8 mouse cellular contexts compared by ENCODE assay signal in genomic region chr17:71474128-71474527, GRCm38 (mm10). TPM values are rescaled to one million over a fixed set of nuclear protein-coding genes. Genes with fewer than 3 reads are reported as not detected.
DNase-seq lines count a peak whose midpoint lies in the region; ATAC-seq and TF ChIP-seq lines count a peak whose summit lies in the region.

No protein-coding gene starts in this region.

- no peak for TF ChIP-seq CTCF in intestine, postnatal 0 days (IDR thresholded peaks at IDR 0.05; ENCODE audit: low read depth)

- no peaks in the 10 kb centered on the region for H3K36me3 ChIP-seq in intestine, postnatal 0 days (ENCODE audit: control insufficient read depth, insufficient read depth)
- H3K36me3 ChIP-seq in stomach, embryonic 14.5 days (ENCODE audit: control insufficient read depth, insufficient read depth, low read length): no peaks in the 10 kb centered on the region

- WGBS in intestine, postnatal 0 days: 11% methylated on average over 8 of the region's 8 CpGs
- WGBS in stomach, embryonic 14.5 days: 12% methylated on average over 8 of the region's 8 CpGs

- intact Hi-C loops in left cerebral cortex, postnatal 36 days (cut with DNase I): loop anchor here (2.0 kb wide), 1 partner anchor 53 kb away; the partner anchor contains the start of gene Ndc80

- H3K4me2 ChIP-seq in intestine, postnatal 0 days (replicated peaks; ENCODE audit: low read depth): peak overlapping the region; percentile 92
- H3K4me2 ChIP-seq in stomach, embryonic 14.5 days (replicated peaks; ENCODE audit: low read depth, low read length): peak overlapping the region; percentile 64

- peak; percentile 34 for DNase-seq in embryo, embryonic 10.5 days (ENCODE audit: low spot score)
- no peak for DNase-seq in embryo, embryonic 10 days (ENCODE audit: low spot score)
- DNase-seq in thymus, postnatal 14 days: peak; percentile 21
- DNase-seq in thymus, adult 18-20 months: no peak
- no peak for DNase-seq in adrenal gland, postnatal 10 days
- no peak for DNase-seq in left cerebral cortex, postnatal 36 days (ENCODE audit: low spot score in 2 of 2)

- 0 out of 2 replicates have a peak, but pooled peaks cover 3% of the 10 kb centered on the region for H3K4me1 ChIP-seq in intestine, postnatal 0 days (replicated peaks; ENCODE audit: control insufficient read depth, insufficient read depth, low read length)
- peaks cover 13% of the 10 kb centered on the region for H3K4me1 ChIP-seq in stomach, embryonic 14.5 days (ENCODE audit: control insufficient read depth, insufficient read depth, low read length)

- peak overlapping the region; percentile 92 for H3K4me3 ChIP-seq in intestine, postnatal 0 days (ENCODE audit: low read depth, low read length)
- peak overlapping the region; percentile 92 for H3K4me3 ChIP-seq in stomach, embryonic 14.5 days (ENCODE audit: low read depth, low read length)

- no peak for ATAC-seq in intestine, postnatal 0 days
- ATAC-seq in stomach, embryonic 14.5 days (ENCODE audit: insufficient number of reproducible peaks, insufficient read depth, low FRiP score, low read depth): no peak

- no peaks in the 10 kb centered on the region for H3K27me3 ChIP-seq in intestine, postnatal 0 days (replicated peaks; ENCODE audit: control insufficient read depth, insufficient read depth, low read length)
- H3K27me3 ChIP-seq in stomach, embryonic 14.5 days (ENCODE audit: control insufficient read depth, insufficient read depth, low read length): no peaks in the 10 kb centered on the region

- H3K9ac ChIP-seq in intestine, postnatal 0 days (ENCODE audit: low read depth, low read length): peak overlapping the region; percentile 87
- H3K9ac ChIP-seq in stomach, embryonic 14.5 days (replicated peaks; ENCODE audit: low read depth, low read length): peak overlapping the region; percentile 90

- H3K9me3 ChIP-seq in intestine, postnatal 0 days (ENCODE audit: control insufficient read depth): no peaks in the 10 kb centered on the region
- H3K9me3 ChIP-seq in stomach, embryonic 14.5 days (ENCODE audit: control insufficient read depth, low read depth, low read length): no peaks in the 10 kb centered on the region

- H3K27ac ChIP-seq in intestine, postnatal 0 days (ENCODE audit: low read depth, low read length): no peak overlapping the region
- H3K27ac ChIP-seq in stomach, embryonic 14.5 days (ENCODE audit: low read length): peak overlapping the region; percentile 99; the same call in 1 of the 2 replicates

RNA-seq across cellular contexts. Expression of gene Smchd1, which starts 1.0 kb away (rescaled TPM):
- polyA plus RNA-seq in intestine, postnatal 0 days (2015; fragmentation: Nextera tagmentation; extraction: Ambion mirVana): 25.6 and 26.6 TPM in 2 replicates
- 107 and 112 TPM in 2 replicates for polyA plus RNA-seq in stomach, embryonic 14.5 days (2014; fragmentation: Nextera tagmentation; extraction: Ambion mirVana)
- 10 to 100 TPM; 32.9 to 43.5 TPM for total RNA-seq in adrenal gland, postnatal 10 days (2021)
- total RNA-seq in left cerebral cortex, postnatal 36 days (2021): 10 to 100 TPM; 28.5 to 37.2 TPM

RNA-seq across cellular contexts. Expression of gene Gm4707, which starts 14.4 kb away (rescaled TPM):
- 0.40 and 0.54 TPM in 2 replicates for polyA plus RNA-seq in intestine, postnatal 0 days (2015; fragmentation: Nextera tagmentation; extraction: Ambion mirVana)
- polyA plus RNA-seq in stomach, embryonic 14.5 days (2014; fragmentation: Nextera tagmentation; extraction: Ambion mirVana): 4.4 and 5.2 TPM in 2 replicates
- total RNA-seq in adrenal gland, postnatal 10 days (2021): 1 to 10 TPM; 1.7 to 3.3 TPM
- total RNA-seq in left cerebral cortex, postnatal 36 days (2021): 1 to 10 TPM; 2.6 to 3.1 TPM

RNA-seq across cellular contexts. Expression of gene Ndc80, which starts 52.5 kb away (rescaled TPM):
- polyA plus RNA-seq in intestine, postnatal 0 days (2015; fragmentation: Nextera tagmentation; extraction: Ambion mirVana): 8.8 and 10.0 TPM in 2 replicates
- 42.9 and 44.4 TPM in 2 replicates for polyA plus RNA-seq in stomach, embryonic 14.5 days (2014; fragmentation: Nextera tagmentation; extraction: Ambion mirVana)
- total RNA-seq in adrenal gland, postnatal 10 days (2021): 10 to 100 TPM in 1 of 2 experiments, 1 to 10 TPM in 1; 9.4 to 11.9 TPM
- total RNA-seq in left cerebral cortex, postnatal 36 days (2021): under 1 TPM; 0.49 to 0.57 TPM

Comparison
In these comparisons a context has a peak if more than half of its experiments do, and no peak if none do; other contexts are left out.
1. DNase-seq: peak in embryo, embryonic 10.5 days (single experiment) and thymus, postnatal 14 days (single experiment); none in embryo, embryonic 10 days (single experiment), thymus, adult 18-20 months (0 of 2), adrenal gland, postnatal 10 days (single experiment) and left cerebral cortex, postnatal 36 days (0 of 2).
2. RNA of gene Ndc80, which starts 52.5 kb away (total RNA-seq): 9.4 to 11.9 TPM in adrenal gland, postnatal 10 days; 0.49 to 0.57 TPM in left cerebral cortex, postnatal 36 days; every median in the first group is over 4 times any median in the second.